Mouse (Mus musculus) CH12.LX (cell line): Measurements from ENCODE around the gene Stxbp1.

ENCODE experiments used
- CTCF ChIP-seq, 2 experiments: IDR thresholded peaks in 1 of 2; conservative IDR thresholded peaks in 1 of 2; 2 replicates each; pipeline ENCODE4 v1.5.1; 2011 to 2012; ENCODE audit warnings: low read depth in 2 of 2, low read length in 2 of 2, improper control_type of control experiment in 1 of 2, inconsistent platforms in 1 of 2, mild to moderate bottlenecking in 1 of 2, moderate library complexity in 1 of 2
- ELF1 ChIP-seq: IDR thresholded peaks from 2 replicates; pipeline ENCODE4 v1.6.1; 2014; ENCODE audit warnings: low read depth, mild to moderate bottlenecking, inconsistent platforms, low read length, improper control_type of control experiment
- EP300 ChIP-seq: IDR thresholded peaks from 2 replicates; pipeline ENCODE4 v1.6.1; 2011; ENCODE audit warnings: low read length, improper control_type of control experiment
- JUND ChIP-seq: conservative IDR thresholded peaks from 2 replicates; pipeline ENCODE4 v1.6.1; 2011; ENCODE audit warnings: low read depth, low read length, improper control_type of control experiment
- KAT2A ChIP-seq: IDR thresholded peaks from 2 replicates; pipeline ENCODE4 v1.6.1; 2012; ENCODE audit warnings: low read length, improper control_type of control experiment, inconsistent platforms; ENCODE audit not compliant: insufficient replicate concordance
- PAX5 ChIP-seq: IDR thresholded peaks from 2 replicates; pipeline ENCODE4 v1.6.1; 2012; ENCODE audit warnings: low read length, inconsistent platforms, mixed read lengths
- POLR2A ChIP-seq: IDR thresholded peaks from 2 replicates; pipeline ENCODE4 v1.6.1; 2011; ENCODE audit warnings: low read depth, mild to moderate bottlenecking, improper control_type of control experiment, low read length
- POLR2AphosphoS2 ChIP-seq: IDR thresholded peaks from 2 replicates; pipeline ENCODE4 v1.6.1; 2011; ENCODE audit warnings: low read depth, low read length, improper control_type of control experiment
- SIN3A ChIP-seq: IDR thresholded peaks from 2 replicates; pipeline ENCODE4 v1.6.1; 2012; ENCODE audit warnings: low read length, improper control_type of control experiment, inconsistent platforms
- SMC3 ChIP-seq: IDR thresholded peaks from 2 replicates; pipeline ENCODE4 v1.6.1; 2011; ENCODE audit warnings: low read depth, low read length, improper control_type of control experiment
- UBTF ChIP-seq: IDR thresholded peaks from 2 replicates; pipeline ENCODE4 v1.6.1; 2012; ENCODE audit warnings: low read depth, mild to moderate bottlenecking, inconsistent platforms, low read length, improper control_type of control experiment, moderate library complexity
- USF1 ChIP-seq: IDR thresholded peaks from 2 replicates; pipeline ENCODE4 v1.6.1; 2014; ENCODE audit warnings: low read depth, mild to moderate bottlenecking, inconsistent platforms, low read length, improper control_type of control experiment

- no peak for TF ChIP-seq KAT2A
- TF ChIP-seq POLR2AphosphoS2, result no peak
- no peak for TF ChIP-seq UBTF
- peak; percentile 75 to 96 for TF ChIP-seq CTCF (conservative IDR thresholded peaks at IDR 0.05 in 1 of 2, IDR thresholded peaks at IDR 0.05 in 1 of 2; ENCODE audit: low read depth in 2 of 2, low read length in 2 of 2)
- TF ChIP-seq POLR2A, result no peak
- TF ChIP-seq EP300, result no peak
- TF ChIP-seq SMC3, result peak; percentile 86
- TF ChIP-seq USF1, result no peak
- no peak for TF ChIP-seq ELF1
- 0 out of 2 replicates have a peak, but pooled peaks have one; percentile 21 for TF ChIP-seq SIN3A
- TF ChIP-seq JUND, result no peak
- TF ChIP-seq PAX5, result no peak
Measured at GRCm38 (mm10) chr2:32857584-32857983, 10.5 kb upstream of the Stxbp1 start.
